Mouse (Mus musculus) neural tube, embryonic 11.5 days (tissue): Measurements from ENCODE around the gene Sppl3. TPM values are rescaled to one million over a fixed set of nuclear protein-coding genes. Genes with fewer than 3 reads are reported as not detected.

Experiments used
- ATAC-seq: fragments of 200-750 bp; cut with Nextera tagmentation; 2 replicates; pipeline ENCODE4 v1.8.0; 2017; ENCODE audit warnings: moderate number of reproducible peaks, mild to moderate bottlenecking, moderate TSS enrichment, moderate library complexity; ENCODE audit not compliant: insufficient read depth, low FRiP score, low TSS enrichment
- DNase-seq: peaks from one replicate; pipeline ENCODE4 v3.0.0-alpha.2; 2015; ENCODE audit warnings: low spot score
- H3K27ac ChIP-seq: fragments of 300-500 bp; sonication (generic); 2 replicates; pipeline ENCODE4 v1.5.1; 2014; ENCODE audit warnings: low read depth, mild to moderate bottlenecking, low read length
- H3K27me3 ChIP-seq: fragments of 300-500 bp; sonication (generic); 2 replicates; pipeline ENCODE4 v1.6.1; 2014; ENCODE audit warnings: mild to moderate bottlenecking, low read length, mixed read lengths; ENCODE audit not compliant: control insufficient read depth, insufficient read depth
- H3K36me3 ChIP-seq: fragments of 300-500 bp; sonication (generic); 2 replicates; pipeline ENCODE4 v1.6.1; 2014; ENCODE audit warnings: mild to moderate bottlenecking, low read length, moderate library complexity, mixed read lengths; ENCODE audit not compliant: control insufficient read depth, insufficient read depth
- H3K4me1 ChIP-seq: fragments of 300-500 bp; sonication (generic); 2 replicates; pipeline ENCODE4 v1.6.1; 2014; ENCODE audit warnings: low read length, mixed read lengths; ENCODE audit not compliant: control insufficient read depth, insufficient read depth
- H3K4me2 ChIP-seq: fragments of 300-500 bp; sonication (generic); 2 replicates; pipeline ENCODE4 v1.6.1; 2014; ENCODE audit warnings: low read depth, mild to moderate bottlenecking, moderate library complexity
- H3K4me3 ChIP-seq: fragments of 300-500 bp; sonication (generic); 2 replicates; pipeline ENCODE4 v1.5.1; 2014; ENCODE audit warnings: low read depth, low read length
- H3K9ac ChIP-seq: fragments of 300-500 bp; sonication (generic); 2 replicates; pipeline ENCODE4 v1.6.1; 2014; ENCODE audit warnings: mild to moderate bottlenecking, low read length
- H3K9me3 ChIP-seq: fragments of 300-500 bp; sonication (generic); 2 replicates; pipeline ENCODE4 v1.6.1; 2016; ENCODE audit warnings: low read length; ENCODE audit not compliant: control insufficient read depth
- WGBS: fragments of 180-500 bp; shearing (Covaris S2); extraction: QIAGEN DNeasy Blood & Tissue Kit; methylation state at CpG from one replicate; pipeline ENCODE4 v1.1.7; 2014; 5-methylcytosine and 5-hydroxymethylcytosine counted together
- polyA plus RNA-seq: library from polyadenylated mRNA; unstranded; fragments of >200 nt; fragmentation: Nextera tagmentation; extraction: Ambion mirVana; gene quantifications from 2 replicates; pipeline ENCODE4 v1.2.1, GENCODE M21; 2014

Sppl3 gene
- polyA plus RNA-seq, 1 experiment from 2014 or later: 45.1 TPM

- 86% methylated on average over 5 of the region's 5 CpGs for WGBS
- Histone ChIP-seq H3K4me3 (no peak overlapping the region), H3K9me3 (no peaks in the 10 kb centered on the region), H3K27ac (no peak overlapping the region), H3K27me3 (no peaks in the 10 kb centered on the region), H3K9ac (no peak overlapping the region), H3K4me2 (no peak overlapping the region), H3K4me1 (peaks cover 11% of the 10 kb centered on the region), H3K36me3 (no peaks in the 10 kb centered on the region)
- ATAC-seq (no peak), DNase-seq (no peak)
Observed at GRCm38 (mm10) chr5:115007768-115008167, 3.2 kb upstream of the Sppl3 start.

GRCm38 (mm10) chr5:115008307-115008706 is 2.6 kb upstream of the Sppl3 start:
- no peak overlapping the region for H3K9ac ChIP-seq
- H3K9me3 ChIP-seq: no peaks in the 10 kb centered on the region
- 87% methylated on average over 7 of the region's 7 CpGs for whole genome bisulfite sequencing
- DNase-seq (no peak), ATAC-seq (no peak)
- H3K27me3 ChIP-seq: no peaks in the 10 kb centered on the region
- no peaks in the 10 kb centered on the region for H3K36me3 ChIP-seq
- H3K4me1 ChIP-seq: peaks cover 12% of the 10 kb centered on the region
- no peak overlapping the region for H3K27ac ChIP-seq
- no peak overlapping the region for H3K4me2 ChIP-seq
- no peak overlapping the region for H3K4me3 ChIP-seq

- Histone ChIP-seq H3K4me1 (peaks cover 12% of the 10 kb centered on the region), H3K9me3 (no peaks in the 10 kb centered on the region), H3K4me3 (no peak overlapping the region), H3K4me2 (no peak overlapping the region), H3K27ac (no peak overlapping the region), H3K36me3 (no peaks in the 10 kb centered on the region), H3K9ac (no peak overlapping the region), H3K27me3 (no peaks in the 10 kb centered on the region)
- 85% methylated on average over 6 of the region's 6 CpGs for WGBS
- no peak for ATAC-seq
- no peak for DNase-seq
Observed at GRCm38 (mm10) chr5:115009143-115009542, 1.8 kb upstream of the Sppl3 start.

GRCm38 (mm10) chr5:115009961-115010360 is 976 bp upstream of the Sppl3 start:
- peaks cover 12% of the 10 kb centered on the region for H3K4me1 ChIP-seq
- ATAC-seq (no peak), DNase-seq (no peak)
- H3K36me3 ChIP-seq: no peaks in the 10 kb centered on the region
- H3K4me3 ChIP-seq: no peak overlapping the region; the same call in 1 of the 2 replicates
- H3K9me3 ChIP-seq: no peaks in the 10 kb centered on the region
- H3K9ac ChIP-seq: no peak overlapping the region
- no peak overlapping the region for H3K27ac ChIP-seq
- 68% methylated on average over 3 of the region's 3 CpGs for WGBS
- H3K27me3 ChIP-seq: no peaks in the 10 kb centered on the region
- H3K4me2 ChIP-seq: no peak overlapping the region

DNA sequence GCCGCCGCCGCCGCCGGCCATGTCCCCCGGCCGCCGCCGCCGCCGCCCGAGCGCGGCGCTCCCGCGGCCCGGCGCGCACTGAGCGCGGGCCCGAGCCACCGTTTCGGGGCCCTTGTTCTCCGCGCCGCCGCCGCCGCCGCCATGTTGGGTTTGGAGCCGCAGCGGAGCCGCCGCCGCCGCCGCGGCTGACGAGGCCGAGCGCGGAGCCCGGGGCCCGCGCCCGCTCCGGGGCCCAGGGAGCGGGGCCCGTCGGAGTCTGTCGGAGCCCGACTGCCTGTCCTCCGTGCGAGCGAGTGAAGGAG is 231 bp downstream of the Sppl3 start:
- H3K4me1 ChIP-seq: peaks cover 12% of the 10 kb centered on the region
- no peaks in the 10 kb centered on the region for H3K36me3 ChIP-seq
- H3K27ac ChIP-seq: peak overlapping the region; percentile 90
- peak overlapping the region; percentile 95 for H3K9ac ChIP-seq
- no peaks in the 10 kb centered on the region for H3K9me3 ChIP-seq
- no peaks in the 10 kb centered on the region for H3K27me3 ChIP-seq
- H3K4me2 ChIP-seq: peak overlapping the region; percentile 91
- DNase-seq (no peak), ATAC-seq (peak; percentile 48)
- peak overlapping the region; percentile 93 for H3K4me3 ChIP-seq
- WGBS: under 1% methylated on average over 31 of the region's 57 CpGs

DNA sequence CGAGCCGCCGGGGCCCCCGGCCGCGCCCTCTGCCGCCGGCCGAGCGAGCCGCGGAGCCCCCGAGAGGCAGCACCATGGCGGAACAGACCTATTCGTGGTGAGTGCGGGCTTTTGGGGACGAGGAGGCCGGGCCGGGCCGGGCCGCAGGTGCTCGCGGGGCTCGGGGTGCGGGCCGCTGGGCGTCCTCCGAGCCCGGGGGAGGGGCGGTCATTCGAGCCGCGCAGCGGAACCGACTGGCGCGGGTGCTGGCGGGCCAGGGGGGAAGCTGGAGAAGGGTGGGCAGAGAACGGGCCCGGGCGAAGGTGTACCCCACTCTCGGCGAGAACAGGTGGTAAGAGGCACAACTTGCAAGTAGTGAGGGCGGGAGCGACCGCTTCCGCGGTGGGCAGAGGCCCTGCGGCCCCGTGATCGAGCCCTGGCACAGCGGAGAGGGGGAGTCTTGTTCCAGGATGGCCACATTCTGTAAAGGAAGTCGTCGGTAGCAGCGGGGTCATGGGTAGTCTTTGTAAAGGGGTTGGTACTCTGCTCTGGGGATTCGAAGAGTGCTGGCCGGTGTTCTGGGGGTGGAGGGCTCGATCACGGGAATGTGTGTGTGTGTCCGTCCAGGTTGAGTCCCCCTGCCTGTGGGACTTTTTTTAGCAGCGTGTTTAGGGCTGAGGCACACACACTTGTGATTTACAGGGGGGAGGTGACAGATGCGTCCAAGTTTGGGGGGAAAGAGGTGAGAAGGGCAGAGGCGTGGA is 753 bp downstream of the Sppl3 start:
- Histone ChIP-seq H3K4me3 (peak overlapping the region; percentile 93), H3K4me1 (peaks cover 12% of the 10 kb centered on the region), H3K27me3 (no peaks in the 10 kb centered on the region), H3K4me2 (peak overlapping the region; percentile 91), H3K27ac (peak overlapping the region; percentile 90), H3K9me3 (no peaks in the 10 kb centered on the region), H3K36me3 (no peaks in the 10 kb centered on the region), H3K9ac (peak overlapping the region; percentile 95)
- DNase-seq: peak; percentile 45
- under 1% methylated on average over 63 of the region's 63 CpGs for WGBS
- ATAC-seq: peak; percentile 42

- Histone ChIP-seq H3K27me3 (no peaks in the 10 kb centered on the region), H3K36me3 (no peaks in the 10 kb centered on the region), H3K9ac (no peak overlapping the region), H3K4me1 (peaks cover 12% of the 10 kb centered on the region), H3K4me3 (no peak overlapping the region), H3K9me3 (no peaks in the 10 kb centered on the region), H3K4me2 (0 out of 2 replicates have a peak overlapping the region, but pooled peaks have one; percentile 9), H3K27ac (no peak overlapping the region)
- WGBS: 69% methylated on average over 3 of the region's 3 CpGs
- DNase-seq (no peak), ATAC-seq (no peak)
Observed at GRCm38 (mm10) chr5:115013436-115013835, 2.5 kb downstream of the Sppl3 start.

GRCm38 (mm10) chr5:115014570-115014969 is 3.6 kb downstream of the Sppl3 start:
- Histone ChIP-seq H3K27me3 (no peaks in the 10 kb centered on the region), H3K27ac (no peak overlapping the region), H3K4me2 (no peak overlapping the region), H3K4me3 (no peak overlapping the region), H3K9ac (no peak overlapping the region), H3K9me3 (no peaks in the 10 kb centered on the region), H3K4me1 (peaks cover 12% of the 10 kb centered on the region), H3K36me3 (no peaks in the 10 kb centered on the region)
- no peak for DNase-seq
- 71% methylated on average over 1 of the region's 1 CpGs for WGBS
- no peak for ATAC-seq

DNA sequence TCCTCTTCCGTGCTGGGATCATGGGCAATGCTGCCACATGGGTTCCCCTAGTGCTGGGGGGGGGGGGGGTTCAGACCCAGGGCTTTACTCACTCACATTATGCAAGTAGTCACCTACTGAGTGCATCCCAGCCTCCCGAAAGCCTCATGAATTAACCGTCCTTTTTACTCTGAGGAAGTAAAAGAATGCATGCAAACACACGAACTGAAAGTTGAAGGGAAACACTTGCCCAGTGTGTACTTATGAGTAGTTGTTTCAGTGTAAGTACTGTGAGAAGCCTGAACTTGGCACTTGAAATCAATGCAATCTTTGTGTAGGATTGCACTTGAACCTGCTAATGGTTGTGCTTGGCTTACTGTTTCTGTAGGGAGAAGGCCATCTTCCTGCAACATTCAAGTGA is 4.2 kb downstream of the Sppl3 start:
- H3K27me3 ChIP-seq: no peaks in the 10 kb centered on the region
- no peak overlapping the region for H3K4me2 ChIP-seq
- H3K4me3 ChIP-seq: no peak overlapping the region
- WGBS: 72% methylated on average over 4 of the region's 4 CpGs
- no peaks in the 10 kb centered on the region for H3K9me3 ChIP-seq
- peaks cover 12% of the 10 kb centered on the region for H3K4me1 ChIP-seq
- no peaks in the 10 kb centered on the region for H3K36me3 ChIP-seq
- ATAC-seq: no peak
- no peak overlapping the region for H3K9ac ChIP-seq
- DNase-seq: no peak
- H3K27ac ChIP-seq: no peak overlapping the region
